Mouse (Mus musculus): ENCODE data around the gene Capn15.

The Capn15 gene

DNA sequence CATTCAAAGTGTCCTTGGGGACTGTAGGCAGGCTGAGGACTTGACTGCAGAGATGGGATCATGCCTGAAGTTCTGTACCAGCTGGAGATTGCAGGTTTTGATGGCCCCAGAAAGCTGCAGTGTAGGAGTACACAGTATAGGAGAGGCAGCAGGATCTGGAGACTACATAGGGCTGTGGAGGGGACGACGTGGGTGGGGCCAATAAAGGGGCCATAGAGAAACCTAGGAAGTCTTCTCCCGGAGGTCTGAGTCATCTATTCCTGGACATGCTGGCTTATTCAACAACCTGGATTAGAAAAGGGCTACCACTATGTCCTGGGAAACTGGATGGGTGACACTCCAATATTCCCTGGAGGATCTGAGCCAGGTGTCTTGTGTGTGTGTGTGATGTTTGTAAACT is 29.9 kb downstream of the Capn15 start:
- DNase-seq (ENCODE audit: low read depth): no peak

- no peak for DNase-seq (ENCODE audit: low read depth)
These were observed 30.9 kb downstream of the Capn15 start for GRCm38 (mm10) chr17:25954671-25955070.

DNA sequence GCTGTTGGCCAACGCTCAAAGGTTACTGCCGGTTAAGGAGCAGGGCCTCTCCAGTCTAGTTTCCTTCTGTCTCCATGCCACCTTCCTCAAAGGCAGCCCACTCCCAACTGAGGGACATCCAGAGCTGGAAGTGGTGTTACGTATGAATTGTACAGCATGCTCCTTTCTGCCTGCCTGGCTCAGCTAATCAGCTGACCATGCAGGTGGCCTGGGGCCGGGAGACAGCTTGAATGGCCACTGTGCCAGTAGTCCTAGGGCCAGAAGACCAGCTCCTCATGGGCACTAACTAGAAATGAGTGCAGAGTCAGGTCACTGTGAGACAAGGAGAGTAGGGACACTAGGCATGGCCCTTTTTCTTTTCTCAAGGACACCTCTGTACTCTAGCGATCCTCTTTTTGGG is 32.4 kb downstream of the Capn15 start:
- no peak for DNase-seq (ENCODE audit: low read depth)

DNA sequence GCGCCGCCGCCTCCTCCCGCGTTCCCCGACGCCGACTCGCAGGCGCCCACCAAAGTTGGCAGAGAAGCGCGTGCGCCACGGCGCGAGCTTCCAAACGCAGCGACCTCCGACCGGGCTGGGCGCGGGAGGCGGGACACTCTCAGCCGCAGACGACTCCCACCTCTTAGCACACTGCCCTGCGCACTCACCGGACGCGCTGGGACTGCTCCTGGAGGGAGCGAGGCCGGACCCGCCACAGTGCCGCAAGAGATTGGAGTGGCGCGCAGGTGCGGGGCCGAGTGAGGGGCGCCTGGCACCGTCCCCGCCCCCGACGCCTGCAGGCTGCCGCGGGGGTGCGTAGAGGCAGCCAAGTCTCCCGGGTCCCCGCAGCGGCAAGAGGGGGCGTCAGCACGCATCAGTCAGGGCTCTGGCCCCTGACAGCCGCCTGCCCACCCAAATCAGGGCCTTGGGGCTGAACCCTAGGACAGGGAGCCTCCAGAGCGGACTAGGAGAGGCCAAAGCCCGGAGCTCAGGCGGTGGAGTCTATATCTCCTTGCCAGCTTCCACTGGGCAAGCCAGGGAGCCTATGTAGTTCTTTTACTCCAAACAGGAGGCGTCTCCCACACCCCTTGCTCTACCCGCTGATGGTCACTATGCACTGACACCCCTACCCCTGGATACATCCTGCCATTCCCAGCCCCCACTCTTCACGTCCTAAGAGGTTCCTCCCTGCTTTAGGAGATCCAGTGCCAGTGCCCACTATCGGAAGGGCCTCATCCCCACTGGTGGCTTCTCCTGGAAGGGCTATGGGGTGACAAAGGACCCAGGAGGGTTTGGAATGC is 33.6 kb downstream of the Capn15 start, which contains the start of gene A930017K11Rik:
TSS of gene A930017K11Rik (minus strand) at position 763 of the 821 bp plus-strand sequence.
- DNase-seq (ENCODE audit: low read depth): no peak

DNA sequence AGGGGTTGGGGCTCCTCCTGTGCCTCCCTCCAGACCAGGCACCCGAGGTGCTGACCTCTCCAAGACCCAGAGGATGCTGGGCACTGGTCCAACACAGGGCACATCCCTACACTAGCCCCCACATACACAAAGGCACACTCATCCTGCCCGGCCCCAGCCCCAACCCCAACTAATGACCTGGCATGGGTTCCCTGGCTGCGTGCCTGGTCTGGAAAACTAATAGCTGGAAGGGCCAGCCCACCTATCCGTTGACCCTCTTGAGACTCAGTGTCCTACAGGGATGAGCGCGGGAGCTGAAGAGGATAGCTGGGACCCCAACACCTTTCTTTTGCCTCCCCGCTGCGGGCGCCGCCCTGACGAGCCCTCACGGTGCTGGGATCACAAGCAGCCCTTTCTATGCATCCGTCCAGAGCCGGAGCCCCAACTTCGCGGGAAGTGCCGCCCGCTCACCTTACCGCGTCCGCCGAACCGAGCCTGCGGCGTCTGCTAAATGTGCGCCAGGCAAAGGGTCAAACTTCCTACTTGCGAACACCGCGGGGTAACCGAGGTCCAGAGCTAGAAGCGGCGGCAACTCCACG is 34.3 kb downstream of the Capn15 start:
- peak; percentile 30 for DNase-seq (ENCODE audit: low read depth)

GRCm38 (mm10) chr17:25950706-25951105 is 34.9 kb downstream of the Capn15 start:
- no peak for DNase-seq (ENCODE audit: low read depth)

DNA sequence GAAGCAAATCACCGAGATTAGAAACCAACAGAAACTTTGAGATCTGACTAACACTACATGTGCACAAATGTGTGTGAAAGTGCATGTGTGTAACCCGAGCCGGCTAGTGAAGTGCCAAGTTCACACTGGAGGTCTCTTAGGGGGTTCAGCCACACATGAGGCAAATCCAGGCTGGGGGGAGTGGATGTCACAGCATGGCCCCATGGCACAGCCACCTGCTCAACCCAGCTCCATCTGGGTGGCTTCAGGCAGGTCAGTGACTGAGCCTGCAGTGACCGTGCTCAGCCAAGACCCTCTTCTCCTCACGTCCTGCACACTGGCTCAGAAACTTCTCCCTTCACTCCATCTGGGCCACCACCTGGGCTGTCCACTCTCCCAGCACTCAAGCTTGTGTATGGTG is 35.6 kb downstream of the Capn15 start:
- peak; percentile 24 for DNase-seq (ENCODE audit: low read depth)

DNA sequence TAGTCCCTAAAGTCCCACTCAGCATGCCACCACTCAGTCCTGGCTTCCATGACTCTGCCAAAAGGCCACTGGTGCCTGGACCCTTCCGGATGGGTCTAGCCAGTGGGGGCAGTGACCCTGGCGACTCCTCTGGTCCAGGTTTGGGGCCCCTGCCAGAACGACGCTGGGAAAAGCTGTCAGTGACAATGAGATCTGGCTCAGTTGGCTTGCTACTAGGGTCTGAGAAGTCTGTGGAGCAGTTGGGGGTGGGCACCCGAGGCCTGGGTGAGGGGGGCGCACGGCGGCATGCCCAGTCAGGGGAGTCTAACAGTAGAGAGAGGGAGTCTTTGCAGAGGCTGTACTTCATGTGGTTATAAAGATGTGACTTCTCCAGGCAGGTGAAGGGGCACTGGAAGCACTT is 37.5 kb downstream of the Capn15 start:
- DNase-seq (ENCODE audit: low read depth): no peak

DNA sequence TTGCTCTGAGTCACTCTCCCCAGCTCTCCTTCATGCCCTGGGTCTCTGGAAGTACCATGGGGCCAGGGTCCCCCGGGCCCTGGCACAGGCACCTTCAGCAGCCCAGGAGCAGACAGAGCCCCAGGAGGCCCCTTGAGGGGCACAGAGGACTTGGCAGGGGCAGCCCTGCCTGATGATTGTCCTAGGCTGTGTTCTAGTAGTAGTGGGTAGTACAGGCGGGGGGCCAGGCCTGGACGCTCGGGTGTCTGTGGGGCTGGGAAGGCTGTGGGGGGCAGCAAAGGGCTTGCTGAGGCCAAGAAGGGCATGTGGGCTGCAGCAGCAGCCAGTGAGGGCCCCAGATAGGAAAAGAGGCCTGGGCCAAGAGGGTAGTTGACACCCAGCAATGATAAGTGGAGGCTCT is 38.0 kb downstream of the Capn15 start:
- no peak for DNase-seq (ENCODE audit: low read depth)

DNA sequence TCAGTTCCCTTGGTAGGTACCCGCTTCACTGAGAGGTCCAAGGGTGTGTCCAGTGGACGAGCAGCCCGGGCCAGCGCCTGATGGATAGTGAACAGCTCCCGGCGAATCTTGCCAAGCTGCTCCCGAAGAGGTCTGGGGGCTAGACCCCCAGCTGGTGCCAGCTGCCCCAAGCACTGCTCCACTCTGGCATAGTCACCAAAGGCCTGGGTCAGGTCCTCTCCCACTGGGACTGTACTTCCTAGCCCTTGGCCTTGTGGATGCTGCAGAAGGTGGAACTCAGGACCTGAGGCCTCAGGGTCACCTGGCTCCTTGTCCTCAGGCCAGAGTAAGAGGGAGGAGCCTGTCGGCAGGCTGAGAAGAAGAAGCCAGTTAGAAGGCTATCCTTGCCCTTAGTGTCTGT is 38.7 kb downstream of the Capn15 start:
- no peak for DNase-seq (ENCODE audit: low read depth)

DNA sequence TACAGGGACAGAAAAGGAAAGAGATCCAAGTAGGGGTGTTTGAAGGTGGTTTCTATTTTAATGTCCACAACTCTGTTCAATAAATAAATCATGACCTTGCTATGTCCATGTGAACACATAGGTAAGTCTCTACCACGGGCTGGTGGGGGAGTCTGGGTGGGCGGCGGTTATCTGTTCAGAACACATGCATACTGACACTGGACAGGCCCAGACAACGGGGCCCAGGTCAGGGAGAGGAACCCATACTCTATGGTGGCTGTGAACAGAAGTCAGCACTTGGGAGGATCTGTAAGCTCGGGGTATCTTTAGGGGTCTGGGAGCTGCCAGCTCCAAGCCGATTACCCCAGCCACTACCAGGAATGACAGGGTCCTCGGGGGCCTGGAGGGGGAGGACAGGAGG is 39.2 kb downstream of the Capn15 start:
- no peak for DNase-seq (ENCODE audit: low read depth)

DNA sequence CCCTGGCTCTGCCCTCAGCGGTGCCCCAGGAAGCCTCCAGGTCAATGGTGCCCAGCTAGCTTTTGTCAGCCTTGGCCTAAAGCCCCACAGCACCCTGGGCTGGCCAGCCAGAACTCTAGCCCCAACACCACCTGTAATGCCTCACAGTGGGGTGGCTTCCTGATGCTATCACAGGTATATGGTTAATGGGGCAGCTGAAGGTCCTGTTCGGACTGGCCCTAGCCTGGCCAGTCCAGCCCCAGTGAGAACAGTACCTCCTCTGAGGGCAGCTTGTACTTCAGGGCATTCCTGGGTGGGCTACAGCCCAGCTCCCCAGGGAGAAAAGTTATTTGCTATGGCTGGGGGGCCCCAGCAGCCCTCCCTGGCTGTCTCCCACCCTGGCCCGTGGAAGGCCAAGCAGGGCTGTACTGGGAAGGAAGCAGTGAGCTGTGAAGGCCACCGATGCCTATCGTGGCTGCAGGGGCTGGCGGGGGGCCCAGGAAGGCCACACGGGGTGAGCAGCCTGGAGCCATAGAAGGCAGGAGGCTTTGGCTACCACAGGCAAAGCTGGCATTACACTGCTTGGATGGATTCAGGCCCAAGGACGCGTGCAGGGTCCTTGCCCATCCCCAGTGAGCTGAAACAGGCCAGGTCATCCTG is 40.0 kb downstream of the Capn15 start:
- DNase-seq (ENCODE audit: low read depth): no peak

DNA sequence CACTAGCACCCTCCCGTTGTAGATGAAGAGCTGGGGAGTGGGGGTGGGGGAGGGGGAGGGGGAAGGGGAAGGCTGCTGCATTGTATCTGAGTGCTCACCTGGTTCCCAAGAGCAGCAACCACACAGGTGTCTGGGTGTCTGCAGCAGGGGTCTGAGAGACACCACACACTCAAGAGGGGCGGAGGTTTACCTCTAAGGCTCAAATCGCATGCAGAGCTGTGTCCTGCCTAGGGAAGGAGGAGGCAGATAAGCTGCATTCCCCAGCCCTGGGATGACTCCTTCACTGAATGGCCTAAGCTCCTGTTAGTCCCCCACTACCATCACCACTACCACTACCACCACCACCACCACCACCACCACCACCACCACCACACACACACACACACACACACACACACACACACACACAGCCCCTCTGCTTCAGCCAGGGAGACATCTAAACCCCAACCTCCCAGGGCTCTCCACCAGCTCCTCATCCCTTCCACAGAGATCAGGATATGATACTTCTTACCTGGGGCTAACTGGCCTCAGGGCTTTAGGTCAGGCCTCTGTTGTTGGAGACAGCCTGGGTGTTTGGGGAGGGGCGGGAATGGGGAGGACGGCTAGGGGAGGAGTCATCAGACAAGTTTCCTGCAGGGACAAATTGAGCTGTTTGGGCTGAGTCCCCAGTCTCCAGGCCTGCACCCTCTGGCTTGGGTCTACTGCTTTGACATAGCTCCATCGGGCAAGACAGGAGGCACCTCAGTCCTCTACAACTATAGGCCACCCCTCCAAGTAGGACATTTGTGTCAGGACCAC is 41.0 kb downstream of the Capn15 start, which contains the start of the genes Pigq and Nhlrc4:
TSS of gene Pigq (minus strand) at position 571 of the 798 bp plus-strand sequence.
TSS of gene Nhlrc4 (minus strand) at position 596 of the 798 bp plus-strand sequence.
- no peak for DNase-seq (ENCODE audit: low read depth)

DNA sequence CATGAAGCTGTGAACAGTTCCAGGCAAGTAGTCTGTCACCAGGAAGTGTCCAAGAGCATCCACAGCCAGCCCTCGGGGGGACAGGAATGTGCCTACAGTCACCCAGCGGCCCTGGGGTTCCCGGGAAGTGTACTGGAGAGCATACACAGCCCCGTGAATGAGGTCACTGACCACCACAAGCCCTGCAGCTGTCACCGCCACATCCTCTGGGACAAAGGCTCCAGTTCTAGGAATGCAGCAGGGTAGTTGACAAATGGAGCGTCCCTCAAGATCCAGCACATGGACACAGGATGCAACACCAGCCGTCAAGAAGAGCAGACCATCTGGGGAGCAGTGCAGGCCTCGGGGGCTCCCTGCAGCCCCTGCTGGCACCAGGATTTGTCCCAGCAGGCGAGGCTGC is 41.8 kb downstream of the Capn15 start:
- no peak for DNase-seq (ENCODE audit: low read depth)

GRCm38 (mm10) chr17:25943221-25943620 is 42.4 kb downstream of the Capn15 start:
- no peak for DNase-seq (ENCODE audit: low read depth)

DNA sequence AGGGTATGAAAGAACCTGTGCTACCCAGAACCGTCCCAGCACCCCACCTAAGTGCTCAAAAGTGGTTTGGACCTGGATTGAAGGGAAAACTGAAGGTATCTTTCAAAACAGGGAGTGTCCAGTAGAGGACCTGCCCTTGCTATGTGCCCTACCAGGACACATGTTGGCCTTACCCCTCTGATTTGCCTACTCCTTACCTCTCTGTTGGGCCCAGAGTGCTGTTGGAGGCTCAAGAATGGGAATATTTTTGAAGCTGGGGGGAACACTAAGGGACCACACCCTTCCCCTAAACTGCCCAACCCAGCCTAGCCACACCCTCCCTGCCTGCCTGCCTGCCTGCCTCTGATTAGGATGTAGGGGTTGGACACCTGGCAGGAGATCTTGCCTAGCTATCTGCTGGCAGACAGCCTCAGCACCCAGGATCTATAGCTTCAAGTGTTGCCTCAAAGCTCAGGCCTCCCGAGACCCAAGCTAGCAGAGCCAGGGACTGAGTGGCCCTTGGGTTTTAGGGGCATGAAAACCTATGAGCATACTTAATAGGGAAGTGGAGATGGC is 42.9 kb downstream of the Capn15 start:
- no peak for DNase-seq (ENCODE audit: low read depth)

- DNase-seq (ENCODE audit: low read depth): peak; percentile 86
These were observed 43.9 kb downstream of the Capn15 start for GRCm38 (mm10) chr17:25941511-25942241.

- no peak for DNase-seq (ENCODE audit: low read depth)
These were observed 51.1 kb downstream of the Capn15 start for GRCm38 (mm10) chr17:25934526-25934925.

DNA sequence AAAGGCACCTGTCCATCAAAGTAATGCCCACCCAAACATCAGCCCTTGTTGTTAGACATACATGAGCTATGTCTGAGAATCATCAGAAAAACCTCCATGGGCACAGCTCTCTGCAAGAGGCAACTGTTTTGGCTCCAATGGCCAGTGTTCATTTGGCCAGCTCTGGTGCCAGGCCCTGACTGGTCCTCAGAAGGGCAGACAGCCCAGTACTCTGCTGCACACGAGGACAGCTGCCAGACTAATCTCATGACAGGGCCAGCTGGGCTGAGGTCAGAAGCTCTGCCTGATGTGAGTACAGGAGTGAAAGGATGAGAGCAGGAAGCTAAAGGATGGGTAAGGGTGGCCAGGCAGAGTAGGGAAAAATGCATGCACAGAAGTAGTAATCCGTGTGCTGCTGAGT is 60.2 kb downstream of the Capn15 start:
- DNase-seq (ENCODE audit: low read depth): no peak

GRCm38 (mm10) chr17:25922120-25922519 is 63.5 kb downstream of the Capn15 start:
- DNase-seq (ENCODE audit: low read depth): peak; percentile 68

Measured in NIH3T3 (cell line).